Mouse (Mus musculus): ENCODE results near the gene Slc11a2.
"Not testable (repeated sequence)": the region's sequence is repeated elsewhere in the genome, so short reads cannot be mapped to it uniquely, and the experiment has no call there.

The Slc11a2 gene

GRCm38 (mm10) chr15:100436112-100436511, 11.2 kb upstream of the Slc11a2 start:
- no peak for DNase-seq (ENCODE audit: low spot score)

GRCm38 (mm10) chr15:100433234-100433633, 8.4 kb upstream of the Slc11a2 start:
- no peak for DNase-seq (ENCODE audit: low spot score)

GRCm38 (mm10) chr15:100429959-100430565, 5.2 kb upstream of the Slc11a2 start:
- DNase-seq (ENCODE audit: low spot score): no peak

GRCm38 (mm10) chr15:100428296-100428905, 3.5 kb upstream of the Slc11a2 start:
- peak; percentile 52 for DNase-seq (ENCODE audit: low spot score)

GRCm38 (mm10) chr15:100423916-100424315, 956 bp downstream of the Slc11a2 start:
- DNase-seq (ENCODE audit: low spot score): peak; percentile 49

GRCm38 (mm10) chr15:100422899-100423860, 1.7 kb downstream of the Slc11a2 start:
- peak; percentile 97 for DNase-seq (ENCODE audit: low spot score)

GRCm38 (mm10) chr15:100422476-100422875, 2.4 kb downstream of the Slc11a2 start:
- DNase-seq (ENCODE audit: low spot score): peak; percentile 34

- not testable (repeated sequence) for DNase-seq (ENCODE audit: low spot score)
Measured at GRCm38 (mm10) chr15:100421758-100422197, 3.1 kb downstream of the Slc11a2 start, which contains the start of gene Gm5475. Gm5475 (plus strand) TSS chr15:100422147.

- DNase-seq (ENCODE audit: low spot score): no peak
Measured at GRCm38 (mm10) chr15:100421059-100421757, 3.7 kb downstream of the Slc11a2 start.

- no peak for DNase-seq (ENCODE audit: low spot score)
Measured at GRCm38 (mm10) chr15:100419901-100420745, 4.7 kb downstream of the Slc11a2 start.

GRCm38 (mm10) chr15:100419311-100419710, 5.6 kb downstream of the Slc11a2 start:
- DNase-seq (ENCODE audit: low spot score): no peak

GRCm38 (mm10) chr15:100417854-100418450, 6.9 kb downstream of the Slc11a2 start:
- no peak for DNase-seq (ENCODE audit: low spot score)

- DNase-seq (ENCODE audit: low spot score): peak; percentile 48
Measured at GRCm38 (mm10) chr15:100415684-100416083, 9.2 kb downstream of the Slc11a2 start.

- no peak for DNase-seq (ENCODE audit: low spot score)
Measured at GRCm38 (mm10) chr15:100414942-100415341, 9.9 kb downstream of the Slc11a2 start.

GRCm38 (mm10) chr15:100414011-100414410, 10.9 kb downstream of the Slc11a2 start:
- DNase-seq (ENCODE audit: low spot score): peak; percentile 22

- no peak for DNase-seq (ENCODE audit: low spot score)
Measured at GRCm38 (mm10) chr15:100413306-100413705, 11.6 kb downstream of the Slc11a2 start.

- DNase-seq (ENCODE audit: low spot score): no peak
Measured at GRCm38 (mm10) chr15:100411731-100412130, 13.1 kb downstream of the Slc11a2 start.

- DNase-seq (ENCODE audit: low spot score): peak; percentile 74
Measured at GRCm38 (mm10) chr15:100410918-100411672, 13.8 kb downstream of the Slc11a2 start.

GRCm38 (mm10) chr15:100406088-100406487, 18.8 kb downstream of the Slc11a2 start:
- no peak for DNase-seq (ENCODE audit: low spot score)

Measured in urinary bladder, postnatal 14 days (tissue).